Mouse (Mus musculus) kidney, adult 8-10 months (tissue): ENCODE data around the gene Cyb5d2.

Experiments
- DNase-seq, 2 experiments: peaks; one replicate each; pipeline ENCODE4 v3.0.0; 2022

Cyb5d2 gene

DNA sequence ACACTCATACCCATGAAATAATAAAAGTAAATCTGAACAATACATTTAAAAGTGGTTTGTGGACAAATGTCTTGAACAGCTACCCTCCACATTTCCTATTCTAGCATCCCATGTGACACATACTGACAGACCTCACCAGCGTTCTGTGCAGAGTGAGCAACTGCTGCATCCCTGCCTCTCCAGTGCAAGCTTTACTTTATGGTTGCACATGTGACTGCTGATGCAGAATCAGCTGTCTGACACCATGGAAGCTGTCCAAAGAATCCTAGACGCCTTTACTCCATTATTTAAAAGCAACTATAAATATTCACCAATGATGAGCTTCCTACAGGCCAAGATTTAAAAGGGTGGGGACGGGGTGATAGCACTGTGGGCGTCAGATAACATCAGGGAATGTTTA is 24.5 kb downstream of the Cyb5d2 start:
- DNase-seq: no peak

DNA sequence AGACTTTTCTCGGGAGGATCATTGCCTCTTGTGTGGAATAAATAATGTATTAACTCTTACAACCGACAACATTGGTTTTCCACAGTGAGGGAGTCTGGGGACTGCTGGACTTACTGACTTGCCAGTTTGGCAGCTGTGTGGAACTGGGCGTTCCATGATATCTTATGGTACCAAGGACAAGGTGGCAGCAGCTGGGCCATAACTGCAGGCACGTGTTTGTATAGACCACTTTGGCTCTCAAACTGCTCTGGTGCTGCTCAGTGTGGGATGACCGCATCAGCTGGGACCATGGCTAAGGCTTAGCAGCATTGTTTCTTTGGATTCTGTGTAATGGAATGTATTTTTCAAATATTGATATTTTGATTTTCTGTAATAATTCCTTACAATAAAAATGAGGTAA is 25.1 kb downstream of the Cyb5d2 start:
- DNase-seq: no peak

DNA sequence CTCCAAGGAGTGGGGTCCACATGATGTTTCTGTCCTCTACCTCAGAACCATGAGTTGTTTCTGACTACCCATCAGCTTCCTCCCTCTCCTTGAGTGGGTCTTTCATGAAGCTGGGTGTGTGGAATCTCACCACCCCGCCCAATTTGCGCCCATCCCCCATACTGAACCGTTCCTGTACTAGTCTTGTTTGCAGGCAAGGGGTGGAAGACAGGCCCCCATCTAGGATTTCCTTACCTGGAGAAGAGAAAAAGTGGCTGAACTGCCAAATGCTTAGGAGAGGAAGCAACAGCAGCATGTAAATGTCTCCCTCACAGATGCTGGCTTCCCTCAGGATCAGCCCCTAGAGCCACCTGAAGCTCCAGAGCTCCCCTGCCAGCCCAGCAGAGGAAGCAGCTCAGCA is 25.6 kb downstream of the Cyb5d2 start:
- DNase-seq: no peak

DNA sequence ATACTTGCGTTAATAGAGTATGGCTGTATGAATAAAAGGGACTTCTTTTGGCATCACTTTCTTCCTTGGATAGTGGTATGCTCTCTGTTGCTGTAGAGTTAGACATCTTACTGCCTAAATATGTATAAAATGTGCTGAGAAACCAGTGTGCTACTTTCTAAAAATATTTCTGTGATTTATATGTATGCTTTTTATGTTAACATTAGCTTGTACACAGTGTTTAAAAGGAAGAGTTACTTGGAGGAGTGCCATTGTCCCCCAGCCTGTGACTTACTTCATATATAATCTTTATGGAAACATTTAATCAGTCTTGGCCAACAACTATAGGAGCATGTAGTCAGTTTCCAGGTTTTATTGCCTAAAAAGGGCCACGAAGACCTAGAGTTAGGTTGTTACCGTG is 26.9 kb downstream of the Cyb5d2 start:
- no peak for DNase-seq

DNA sequence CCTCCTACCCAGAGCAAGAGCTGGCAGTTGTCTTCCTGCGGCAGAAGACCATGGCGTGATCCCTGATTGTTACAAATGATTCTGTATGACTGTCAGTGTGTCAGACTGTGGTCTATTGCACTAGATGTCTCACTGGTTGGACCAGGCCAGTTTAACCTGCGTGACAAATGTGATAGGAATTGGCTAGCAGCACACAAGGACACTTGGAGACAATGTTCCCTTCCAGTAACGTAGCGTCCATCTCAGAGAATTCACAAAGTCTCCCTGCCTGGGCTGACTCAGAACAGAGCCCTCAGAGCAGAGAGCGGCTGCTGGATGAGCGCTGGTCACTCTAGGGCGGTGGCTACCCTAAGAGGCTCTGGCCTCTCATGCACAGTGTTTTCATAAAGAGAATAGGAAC is 28.2 kb downstream of the Cyb5d2 start:
- no peak for DNase-seq

DNA sequence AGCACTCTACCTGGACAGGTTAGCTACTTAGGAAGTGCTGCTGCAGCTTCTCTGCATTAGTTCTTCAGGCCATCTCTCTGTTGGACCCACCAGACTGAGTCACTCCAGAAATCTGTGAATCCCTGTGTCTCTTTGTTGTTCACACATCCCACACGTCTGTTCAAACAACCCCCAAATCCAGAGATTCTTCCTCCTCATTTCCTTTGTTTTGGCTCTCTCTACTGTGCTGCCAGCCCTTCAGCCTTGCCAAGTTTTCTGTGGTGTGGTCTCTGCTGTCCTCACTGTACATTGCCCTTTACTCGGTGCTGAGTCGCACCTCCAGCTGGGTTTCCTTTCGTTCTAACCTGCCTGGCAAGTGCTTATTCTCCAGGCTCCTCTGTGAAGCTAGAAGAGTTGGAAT is 31.7 kb downstream of the Cyb5d2 start:
- DNase-seq: no peak

DNA sequence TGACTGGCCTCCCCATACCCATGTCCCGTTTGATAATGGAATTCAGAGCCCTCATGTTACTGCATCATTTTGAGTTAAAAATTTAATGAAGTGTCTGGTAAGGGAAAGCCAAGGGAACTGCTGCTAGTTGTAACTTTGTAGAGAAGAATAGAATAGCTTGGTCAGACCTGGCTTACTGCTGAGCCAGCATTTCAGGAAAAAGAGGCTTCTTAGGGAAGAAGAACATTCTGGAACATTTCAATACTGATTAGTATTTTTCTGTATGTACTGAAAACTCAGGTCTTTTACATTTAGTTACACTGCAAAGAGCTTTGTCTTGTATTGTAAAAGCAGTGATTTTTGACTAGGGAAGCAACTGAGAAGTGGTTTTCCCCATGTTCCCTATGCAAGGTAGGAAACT is 35.2 kb downstream of the Cyb5d2 start:
- DNase-seq: no peak

DNA sequence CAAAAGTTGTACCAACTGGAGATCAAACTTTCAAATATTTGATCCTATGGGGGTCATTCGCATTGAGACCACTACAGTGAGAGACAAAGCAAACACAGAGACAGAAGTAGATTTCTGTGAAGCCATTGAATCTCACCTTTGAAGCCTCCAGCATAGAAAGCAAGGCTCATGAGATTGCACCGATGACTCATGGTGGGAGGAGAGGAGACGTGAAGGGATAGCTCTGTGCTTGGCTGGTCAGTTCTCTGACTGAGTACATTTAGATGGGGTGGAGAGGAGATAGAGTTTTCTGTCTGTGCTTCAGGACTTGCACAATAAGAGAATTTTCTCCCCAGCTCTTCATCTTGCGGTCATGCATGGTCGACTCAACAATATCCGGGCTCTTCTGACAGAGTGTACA is 36.4 kb downstream of the Cyb5d2 start:
- no peak for DNase-seq

DNA sequence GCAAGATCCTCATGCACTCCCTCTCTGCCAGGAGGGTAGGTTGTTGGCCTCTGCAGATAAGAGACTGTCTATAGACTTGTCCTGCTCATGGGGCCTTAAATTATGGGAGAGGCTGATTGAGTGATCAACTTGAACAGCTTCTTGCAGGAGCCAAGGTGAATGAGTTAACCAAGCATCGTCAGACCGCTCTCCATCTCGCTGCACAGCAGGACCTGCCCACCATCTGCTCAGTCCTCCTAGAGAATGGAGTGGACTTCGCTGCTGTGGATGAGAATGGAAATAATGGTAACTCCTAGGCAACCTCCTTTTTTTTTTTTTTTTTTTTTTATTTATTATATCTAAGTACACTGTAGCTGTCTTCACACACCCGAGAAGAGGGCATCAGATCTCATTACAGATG is 37.6 kb downstream of the Cyb5d2 start:
- DNase-seq: no peak

DNA sequence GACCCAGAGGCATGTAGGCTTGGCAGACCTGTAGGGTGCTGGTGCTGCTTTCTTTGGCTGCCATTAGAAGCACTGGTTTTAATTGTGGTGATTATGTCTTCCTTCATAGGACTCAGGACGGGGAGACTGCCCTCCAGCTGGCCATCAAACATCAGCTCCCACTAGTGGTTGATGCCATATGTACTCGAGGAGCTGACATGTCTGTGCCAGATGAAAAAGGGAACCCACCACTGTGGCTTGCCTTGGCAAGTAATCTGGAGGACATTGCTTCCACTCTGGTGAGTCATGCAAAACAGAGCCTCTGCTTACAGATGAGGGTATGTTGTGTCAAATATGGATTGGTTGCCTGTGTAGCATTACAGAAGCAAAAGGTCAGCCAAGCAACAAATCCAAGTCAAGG is 44.0 kb downstream of the Cyb5d2 start:
- DNase-seq: no peak

DNA sequence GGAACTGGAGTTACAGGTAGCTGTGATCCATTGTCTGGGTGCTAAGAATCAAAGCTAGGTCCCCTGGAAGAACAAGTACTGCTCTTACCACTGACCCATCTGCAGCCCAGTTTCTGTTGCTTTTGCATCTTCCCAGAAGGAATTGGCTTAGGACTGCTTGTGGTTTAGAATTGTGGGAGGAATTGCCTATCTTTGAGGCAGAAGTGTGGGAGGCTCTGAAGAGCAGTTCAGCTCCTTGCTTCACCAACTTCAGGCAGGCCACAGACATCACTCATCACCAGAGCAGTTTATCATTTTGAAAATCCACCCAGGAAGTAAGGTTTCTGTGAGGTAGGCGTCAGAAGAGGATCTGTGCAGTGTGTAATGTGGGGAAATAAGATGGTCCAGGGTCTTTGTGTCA is 56.9 kb downstream of the Cyb5d2 start:
- no peak for DNase-seq

DNA sequence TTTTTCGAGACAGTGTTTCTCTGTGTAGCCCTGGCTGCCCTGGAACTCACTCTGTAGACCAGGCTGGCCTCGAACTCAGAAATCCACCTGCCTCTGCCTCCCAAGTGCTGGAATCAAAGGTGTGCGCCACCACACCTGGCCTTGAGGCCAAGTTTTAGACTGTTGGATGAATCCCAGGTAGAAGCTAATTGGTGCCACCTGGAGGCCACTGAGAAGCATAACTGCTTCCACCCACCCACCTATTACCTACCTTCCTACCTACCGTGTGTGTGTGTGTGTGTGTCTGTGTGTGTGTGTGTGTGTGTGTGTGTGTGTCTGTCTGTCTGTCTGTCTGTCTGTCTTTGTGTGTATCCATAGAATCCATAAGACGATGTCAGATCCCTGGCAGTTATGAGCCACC is 58.4 kb downstream of the Cyb5d2 start:
- peak in 1 of 2 experiments; percentile 14 for DNase-seq

DNA sequence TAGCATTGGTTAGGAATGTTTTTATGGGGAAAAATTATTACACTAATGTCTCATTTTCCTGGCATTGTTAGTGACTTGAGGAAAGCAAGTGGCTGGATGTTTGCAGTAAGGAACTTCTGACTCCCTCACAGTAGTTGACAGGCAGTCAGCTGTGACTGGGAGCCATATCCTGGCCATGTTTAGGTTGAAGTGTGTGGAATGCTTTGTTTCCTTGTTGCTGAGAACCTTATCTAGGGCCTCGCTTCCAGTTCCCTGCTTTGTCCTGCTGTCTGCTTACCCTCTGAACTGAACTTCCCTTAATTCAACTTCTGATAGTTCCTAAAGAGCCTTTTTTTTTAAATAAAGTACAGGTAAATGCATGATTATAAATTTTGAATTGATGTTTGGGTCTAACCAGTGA is 59.6 kb downstream of the Cyb5d2 start:
- DNase-seq: no peak

DNA sequence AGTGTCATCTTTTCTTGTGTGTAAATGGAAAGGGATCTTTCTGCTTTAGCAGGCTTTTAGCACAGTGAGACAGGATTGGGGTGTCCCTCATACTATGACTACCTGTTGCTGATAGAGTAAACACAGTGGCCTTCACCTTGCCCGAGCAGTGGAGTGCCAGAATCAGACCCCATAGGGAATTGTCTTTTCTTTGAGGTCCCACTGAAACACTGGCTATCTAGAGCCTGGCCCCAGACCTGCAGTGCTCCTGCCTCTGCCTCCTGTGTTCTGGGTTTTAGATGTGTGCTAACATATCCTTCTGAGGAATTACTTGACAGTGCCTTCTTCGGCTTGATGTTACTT is 60.5 kb downstream of the Cyb5d2 start:
- no peak for DNase-seq

DNA sequence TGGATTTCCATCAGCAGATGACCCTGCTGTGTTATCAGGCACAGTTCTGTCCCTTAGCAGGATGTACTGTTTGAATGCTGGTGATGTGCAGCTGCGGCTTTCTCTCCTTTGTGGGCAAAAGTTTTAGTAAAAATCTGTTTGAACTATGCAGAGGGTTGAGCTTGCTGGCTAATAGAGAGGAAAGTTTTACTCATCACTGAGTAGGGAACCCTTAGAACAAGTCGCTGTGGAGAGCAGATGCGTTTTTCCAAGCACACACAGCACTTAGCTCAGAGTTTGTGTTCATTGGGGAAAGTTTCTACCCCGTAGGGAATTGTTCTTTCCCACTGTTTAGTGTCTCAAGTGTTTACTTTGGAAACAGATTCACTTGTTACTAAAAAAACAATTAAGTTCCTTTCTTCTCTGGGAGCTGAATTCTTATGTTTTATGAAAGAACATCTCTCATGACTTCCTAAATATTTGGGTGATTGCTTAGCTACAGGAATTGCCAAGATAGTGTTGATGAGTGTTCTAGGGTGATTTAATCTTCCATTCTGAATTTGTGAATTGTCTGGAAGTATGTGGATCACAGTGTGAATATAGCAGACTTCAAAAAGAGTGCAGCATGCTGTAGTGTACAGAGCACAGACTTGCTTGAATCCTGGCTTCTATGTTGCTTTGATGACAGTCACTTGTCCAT is 61.0 kb downstream of the Cyb5d2 start:
- no peak for DNase-seq

DNA sequence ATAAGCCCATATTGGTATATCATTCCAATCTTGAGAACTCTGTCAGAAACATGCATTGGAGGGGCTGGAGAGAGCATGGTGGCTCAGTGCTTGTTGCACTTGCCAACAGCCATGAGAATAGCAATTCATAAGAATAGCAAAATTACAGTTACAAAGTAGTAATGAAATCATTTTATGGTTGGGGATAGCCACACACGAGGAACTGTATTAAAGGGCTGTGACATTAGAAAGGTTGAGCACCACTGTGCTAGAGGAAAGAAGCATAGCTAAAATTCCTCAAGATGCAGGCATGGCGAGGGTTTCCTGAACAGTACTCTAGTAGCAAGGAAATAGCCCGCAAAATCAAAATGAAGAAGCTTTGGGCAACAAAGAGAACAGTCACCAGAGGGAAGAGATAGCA is 62.2 kb downstream of the Cyb5d2 start:
- no peak for DNase-seq
